Mouse (Mus musculus) cerebellum, adult 11 months (tissue): ENCODE measurements around the gene Creld2.

Experiments used
- DNase-seq: peaks from one replicate; pipeline ENCODE4 v3.0.0; 2022

The Creld2 gene

DNA sequence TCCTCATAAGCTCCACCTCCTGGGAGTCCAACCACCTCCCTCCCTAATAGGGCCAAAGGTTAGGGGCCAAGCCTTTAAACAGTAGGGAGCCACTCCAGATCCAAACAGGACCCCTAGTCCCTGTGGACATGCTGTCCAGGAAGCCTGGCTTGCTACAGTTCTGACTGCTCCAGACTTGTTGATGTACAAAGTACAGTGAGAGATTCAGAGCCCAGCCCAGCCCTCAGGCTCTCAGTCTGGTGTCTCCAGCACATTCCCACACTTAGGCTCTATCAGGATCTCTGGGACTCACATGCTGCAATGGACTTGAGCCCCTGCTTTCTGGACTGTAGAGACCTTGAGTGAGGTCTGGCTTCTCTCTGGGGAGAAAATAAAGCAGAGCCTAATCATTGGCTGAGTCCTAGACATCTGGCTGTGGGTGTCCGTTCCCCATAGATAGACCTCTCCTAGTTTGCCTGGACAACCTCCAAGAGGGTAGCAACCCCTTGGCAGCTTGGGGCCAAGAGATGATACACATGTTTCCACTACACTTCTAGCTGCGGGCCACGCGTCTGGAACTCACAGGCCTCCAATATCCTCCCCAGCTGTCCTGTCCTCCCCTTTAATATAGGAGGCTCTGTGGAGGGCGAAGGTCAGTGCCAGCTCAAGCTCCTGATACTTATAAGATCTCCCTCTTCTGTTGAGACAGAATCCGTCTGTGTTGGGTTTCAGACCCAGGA lies 48.7 kb downstream of the Creld2 start:
- no peak for DNase-seq

DNA sequence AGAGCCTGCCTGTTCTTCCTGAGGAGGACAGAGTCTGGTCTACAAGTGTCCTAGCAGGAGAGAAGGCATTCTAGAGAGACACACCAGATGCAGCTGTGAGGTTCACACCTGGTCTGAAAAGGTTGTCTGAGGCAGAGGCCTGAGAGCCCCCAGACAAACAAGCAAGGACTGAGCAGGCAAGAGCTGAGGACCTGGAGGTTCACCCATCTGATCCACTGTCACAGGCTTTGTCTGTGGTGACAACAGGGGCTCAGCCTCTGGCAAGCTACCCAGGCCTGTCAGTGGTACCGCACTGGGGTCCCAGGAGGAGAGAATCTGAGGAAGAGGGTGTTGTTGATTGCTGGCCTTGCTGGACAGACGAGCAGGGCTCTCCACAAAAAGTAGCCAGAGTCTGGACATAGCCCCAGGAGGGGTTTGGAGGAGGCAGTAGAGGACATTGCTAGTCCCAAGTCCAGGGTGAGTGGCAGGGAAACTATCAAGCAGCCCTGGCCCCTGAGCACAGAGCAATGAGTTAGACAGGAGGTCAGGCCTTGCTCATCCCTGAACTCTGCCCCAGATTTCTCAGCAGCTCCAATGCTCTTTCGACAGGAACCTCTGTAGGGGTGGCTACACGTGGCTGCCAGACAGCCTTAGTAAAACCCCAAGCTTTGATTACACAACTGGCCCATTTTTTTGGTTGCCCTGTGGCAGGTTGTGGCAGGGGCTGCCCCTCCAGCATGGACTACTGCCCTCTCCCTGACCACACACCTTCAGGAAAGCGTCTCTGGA lies 51.2 kb downstream of the Creld2 start:
- no peak for DNase-seq

DNA sequence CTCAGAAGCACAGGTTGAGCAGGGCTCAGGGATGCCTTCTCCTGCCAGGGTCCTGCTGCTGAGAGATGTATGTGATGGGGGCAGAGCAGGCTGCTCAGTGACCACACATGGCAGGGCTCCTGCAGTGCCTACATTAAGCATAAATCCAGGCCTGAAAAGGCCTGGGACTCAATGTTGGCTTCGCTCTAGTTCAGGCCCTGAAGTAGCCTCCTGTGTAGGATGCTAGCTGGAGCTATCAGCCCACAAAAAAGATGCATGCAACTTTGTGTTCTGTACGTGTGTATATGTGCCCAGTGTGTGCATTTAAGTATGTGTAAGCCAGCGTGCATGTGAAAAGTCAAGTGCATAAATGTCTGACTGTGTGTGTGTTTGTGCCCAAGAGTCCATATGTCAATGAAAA lies 54.6 kb downstream of the Creld2 start:
- DNase-seq = no peak

DNA sequence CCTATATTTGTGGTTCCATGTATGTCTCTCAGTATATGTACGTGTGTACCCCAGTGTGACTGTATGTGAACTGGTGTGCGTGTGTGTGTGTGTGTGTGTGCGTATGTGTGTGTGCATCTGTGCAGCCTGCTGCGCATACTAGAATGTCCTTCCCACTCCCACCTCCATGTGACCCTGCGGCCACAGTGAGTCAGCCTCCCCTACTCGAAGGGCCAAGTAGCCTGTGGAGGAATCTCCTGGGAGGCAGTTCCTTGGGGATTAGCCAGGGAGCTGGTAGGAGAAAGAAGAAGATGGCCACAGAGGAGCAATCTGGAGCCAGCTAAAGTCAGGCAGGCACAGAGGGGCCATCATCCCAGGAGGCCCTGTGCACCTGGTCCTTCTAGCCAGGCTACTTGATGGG lies 55.0 kb downstream of the Creld2 start:
- DNase-seq = no peak

DNA sequence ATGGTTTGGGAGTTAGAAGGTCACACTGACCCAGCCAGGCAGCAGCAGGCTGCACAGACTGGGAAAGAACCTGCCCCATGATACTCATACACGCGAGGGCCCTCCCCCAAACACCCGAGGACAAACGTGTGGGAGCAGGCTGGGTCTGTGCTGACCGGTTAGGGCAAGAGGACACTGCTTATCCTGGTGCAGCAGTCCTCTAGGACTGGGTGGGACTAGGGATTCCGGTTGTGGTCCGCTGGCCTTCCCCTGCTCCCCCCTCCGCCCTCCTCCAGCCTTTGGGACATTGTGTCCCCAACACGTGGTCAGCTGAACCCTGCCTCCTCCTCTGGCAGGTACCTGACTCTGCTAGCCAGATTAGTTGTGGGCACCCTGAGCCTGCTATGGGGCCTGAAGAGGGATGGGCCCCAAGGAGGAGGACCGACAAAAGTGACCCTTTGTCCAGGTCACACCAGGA lies 56.2 kb downstream of the Creld2 start:
- no peak for DNase-seq
